Mouse (Mus musculus) megakaryocyte progenitor cell, adult 5-6 weeks (primary cell): ENCODE results near the gene Tax1bp1. TPM values are rescaled to one million over a fixed set of nuclear protein-coding genes. Genes with fewer than 3 reads are reported as not detected.
"Not testable (repeated sequence)": the region's sequence is repeated elsewhere in the genome, so short reads cannot be mapped to it uniquely, and the experiment has no call there.

Experiments used
- ATAC-seq: replicated peaks from 2 replicates; pipeline ENCODE4 v1.8.0; 2016; ENCODE audit warnings: mild to moderate bottlenecking, moderate TSS enrichment, inconsistent platforms; ENCODE audit not compliant: poor library complexity
- total RNA-seq, 2 experiments: library from RNA; stranded (forward) in 1 of 2; stranded (reverse) in 1 of 2; fragments of 157-497, 149-512 nt in 1 of 2; fragments of 200-1000 nt in 1 of 2; gene quantifications; 2 replicates each; pipeline versions ENCODE4 v1.2.3 to v1.2.4; 2015 to 2017

Gene Tax1bp1
- 219 and 220 TPM in 2 replicates for total RNA-seq (2015)
- total RNA-seq (2017), result 295 and 366 TPM in 2 replicates

- peak; percentile 89 for ATAC-seq
Measured at GRCm38 (mm10) chr6:52713104-52713896, at the start of gene Tax1bp1. Gene Tax1bp1 (plus strand): TSS chr6:52713729.

- ATAC-seq, result no peak
Measured at GRCm38 (mm10) chr6:52667641-52668040, 45.9 kb upstream of the Tax1bp1 start.

GRCm38 (mm10) chr6:52669878-52670277 is 43.7 kb upstream of the Tax1bp1 start:
- not testable (repeated sequence) for ATAC-seq

GRCm38 (mm10) chr6:52671791-52672190 is 41.7 kb upstream of the Tax1bp1 start:
- no peak for ATAC-seq

GRCm38 (mm10) chr6:52672539-52672938 is 41.0 kb upstream of the Tax1bp1 start:
- peak; percentile 78 for ATAC-seq

GRCm38 (mm10) chr6:52673706-52674105 is 39.8 kb upstream of the Tax1bp1 start:
- ATAC-seq, result no peak

- ATAC-seq, result no peak
Measured at GRCm38 (mm10) chr6:52674541-52674940, 39.0 kb upstream of the Tax1bp1 start.

GRCm38 (mm10) chr6:52675222-52675921 is 38.2 kb upstream of the Tax1bp1 start:
- peak; percentile 21 for ATAC-seq

GRCm38 (mm10) chr6:52677534-52677933 is 36.0 kb upstream of the Tax1bp1 start:
- not testable (repeated sequence) for ATAC-seq

- no peak for ATAC-seq
Measured at GRCm38 (mm10) chr6:52679565-52679964, 34.0 kb upstream of the Tax1bp1 start.

GRCm38 (mm10) chr6:52680458-52681032 is 33.0 kb upstream of the Tax1bp1 start:
- ATAC-seq, result no peak

- no peak for ATAC-seq
Measured at GRCm38 (mm10) chr6:52681847-52682485, 31.6 kb upstream of the Tax1bp1 start.

- ATAC-seq, result 0 out of 2 replicates have a peak, but pooled peaks have one; percentile 26
Measured at GRCm38 (mm10) chr6:52682607-52683006, 30.9 kb upstream of the Tax1bp1 start.

GRCm38 (mm10) chr6:52686901-52687500 is 26.5 kb upstream of the Tax1bp1 start:
- ATAC-seq, result no peak

GRCm38 (mm10) chr6:52690365-52690764 is 23.2 kb upstream of the Tax1bp1 start:
- ATAC-seq, result no peak

- ATAC-seq, result peak; percentile 45
Measured at GRCm38 (mm10) chr6:52691800-52692199, 21.7 kb upstream of the Tax1bp1 start.

GRCm38 (mm10) chr6:52692451-52693063 is 21.0 kb upstream of the Tax1bp1 start:
- peak; percentile 91 for ATAC-seq

- peak; percentile 68 for ATAC-seq
Measured at GRCm38 (mm10) chr6:52697964-52698535, 15.5 kb upstream of the Tax1bp1 start.

- peak; percentile 61 for ATAC-seq
Measured at GRCm38 (mm10) chr6:52699050-52699449, 14.5 kb upstream of the Tax1bp1 start.

GRCm38 (mm10) chr6:52699899-52700298 is 13.6 kb upstream of the Tax1bp1 start:
- no peak for ATAC-seq
